Mouse (Mus musculus): ENCODE data around the gene Dnajb1.

Dnajb1 gene

GRCm38 (mm10) chr8:83656484-83657246 lies 48.7 kb downstream of the Dnajb1 start:
- DNase-seq (ENCODE audit: low spot score) = no peak

- DNase-seq (ENCODE audit: low spot score) = no peak
Measured at GRCm38 (mm10) chr8:83660545-83660944, 52.6 kb downstream of the Dnajb1 start.

GRCm38 (mm10) chr8:83660995-83661680 lies 53.1 kb downstream of the Dnajb1 start:
- DNase-seq (ENCODE audit: low spot score) = no peak

Data from ovary, postnatal 36 days (tissue).